Mouse (Mus musculus): ENCODE data around the gene Tmem256. TPM values are rescaled to one million over a fixed set of nuclear protein-coding genes. Genes with fewer than 3 reads are reported as not detected.

Gene Tmem256
- polyA plus RNA-seq, 1 experiment from 2014 or later = 584 TPM

DNA sequence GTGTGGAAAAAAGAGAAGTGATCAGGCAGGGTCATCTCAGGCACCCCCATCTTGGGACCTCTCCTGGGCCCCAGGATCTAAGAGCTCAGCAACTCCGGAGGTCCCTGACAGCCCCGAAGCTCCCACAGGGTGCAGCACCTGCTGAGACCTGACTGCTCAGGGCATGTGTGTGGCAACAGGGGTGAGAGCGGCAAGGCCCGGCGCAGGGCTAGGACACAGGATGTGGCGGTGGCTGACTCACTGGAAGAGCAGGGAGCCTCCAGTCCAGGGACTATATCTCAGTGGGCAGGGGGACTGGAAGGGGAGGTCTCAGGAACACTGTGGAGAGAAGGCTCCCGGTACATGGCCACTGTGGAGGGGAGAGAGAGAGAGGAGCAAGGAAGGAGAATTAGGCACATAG, 40.4 kb upstream of the Tmem256 start:
- H3K4me2 ChIP-seq (replicated peaks; ENCODE audit: low read depth) = no peak overlapping the region
- no peak overlapping the region for H3K4me3 ChIP-seq (ENCODE audit: low read depth, low read length)
- peaks cover 18% of the 10 kb centered on the region; the same call in 1 of the 2 replicates for H3K4me1 ChIP-seq (replicated peaks; ENCODE audit: control insufficient read depth, insufficient read depth, low read length)
- TF ChIP-seq CTCF (IDR thresholded peaks at IDR 0.05; ENCODE audit: low read depth) = no peak
- ATAC-seq = no peak
- H3K27ac ChIP-seq (ENCODE audit: low read depth, low read length) = no peak overlapping the region
- no peak overlapping the region for H3K9ac ChIP-seq (ENCODE audit: low read depth, low read length)
- no peaks in the 10 kb centered on the region for H3K36me3 ChIP-seq (ENCODE audit: control insufficient read depth, insufficient read depth)
- peaks cover 13% of the 10 kb centered on the region; the same call in 1 of the 2 replicates for H3K27me3 ChIP-seq (replicated peaks; ENCODE audit: control insufficient read depth, insufficient read depth, low read length)
- no peaks in the 10 kb centered on the region for H3K9me3 ChIP-seq (ENCODE audit: control insufficient read depth)
- WGBS = 88% methylated on average over 7 of the region's 7 CpGs

DNA sequence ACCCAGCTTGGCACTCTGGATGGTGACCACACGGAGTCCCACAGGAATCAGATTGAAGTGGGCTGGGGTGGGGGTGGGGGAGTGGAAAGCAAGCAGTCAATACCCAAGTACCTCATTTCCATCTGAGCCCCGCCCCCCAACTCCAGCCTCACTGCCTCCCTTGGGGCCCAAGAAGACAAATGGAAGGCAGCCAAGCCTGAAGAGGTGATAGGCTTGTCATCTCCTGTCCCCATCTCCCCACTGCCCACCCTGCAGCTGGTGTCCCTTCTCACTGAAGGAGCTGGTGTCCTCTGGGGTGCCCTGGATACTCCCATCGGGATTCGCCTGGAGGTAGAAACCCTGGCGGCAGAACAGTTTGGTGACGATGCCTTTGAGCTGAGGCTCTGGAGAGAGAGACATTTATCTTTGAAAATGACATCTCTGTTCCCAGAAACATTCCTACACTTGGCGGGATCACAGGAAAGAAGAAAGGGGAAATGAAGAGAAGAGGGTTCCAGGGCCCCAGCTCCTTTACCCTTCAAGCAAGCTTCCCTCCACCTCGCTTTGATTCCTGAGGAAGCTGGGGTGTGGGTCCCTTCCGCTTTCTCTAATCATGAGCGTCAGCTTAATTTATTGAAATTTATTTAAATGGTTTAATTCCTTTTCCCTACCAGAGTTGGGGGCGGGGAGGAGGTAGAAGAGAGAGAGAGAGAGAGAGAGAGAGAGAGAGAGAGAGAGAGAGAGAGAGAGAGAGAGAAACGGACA, 38.7 kb upstream of the Tmem256 start:
- 48% methylated on average over 12 of the region's 12 CpGs for WGBS
- ATAC-seq = no peak
- Histone ChIP-seq H3K4me2 (replicated peaks; ENCODE audit: low read depth) (peak overlapping the region; percentile 90; the same call in 1 of the 2 replicates), H3K9ac (ENCODE audit: low read depth, low read length) (no peak overlapping the region), H3K27me3 (replicated peaks; ENCODE audit: control insufficient read depth, insufficient read depth, low read length) (peaks cover 13% of the 10 kb centered on the region; the same call in 1 of the 2 replicates), H3K4me3 (ENCODE audit: low read depth, low read length) (no peak overlapping the region), H3K27ac (ENCODE audit: low read depth, low read length) (no peak overlapping the region), H3K36me3 (ENCODE audit: control insufficient read depth, insufficient read depth) (no peaks in the 10 kb centered on the region), H3K9me3 (ENCODE audit: control insufficient read depth) (no peaks in the 10 kb centered on the region), H3K4me1 (replicated peaks; ENCODE audit: control insufficient read depth, insufficient read depth, low read length) (peaks cover 18% of the 10 kb centered on the region; the same call in 1 of the 2 replicates)
- no peak for TF ChIP-seq CTCF (IDR thresholded peaks at IDR 0.05; ENCODE audit: low read depth)

DNA sequence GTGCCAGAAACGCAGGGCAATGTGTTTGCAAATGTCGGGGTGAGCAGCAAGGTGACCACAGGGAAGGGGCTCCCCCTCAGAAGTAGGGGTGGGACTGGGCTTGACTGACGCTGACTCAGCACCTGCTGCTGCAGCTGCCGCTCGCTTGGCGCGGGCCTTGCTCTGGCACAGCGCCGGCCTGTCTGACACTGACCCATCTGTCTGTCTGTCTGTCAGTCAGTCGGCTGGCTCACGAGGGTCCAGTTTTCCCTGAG, 38.2 kb upstream of the Tmem256 start:
- no peak for ATAC-seq
- no peak for TF ChIP-seq CTCF (IDR thresholded peaks at IDR 0.05; ENCODE audit: low read depth)
- Histone ChIP-seq H3K4me1 (replicated peaks; ENCODE audit: control insufficient read depth, insufficient read depth, low read length) (peaks cover 18% of the 10 kb centered on the region; the same call in 1 of the 2 replicates), H3K4me3 (ENCODE audit: low read depth, low read length) (no peak overlapping the region; the same call in 1 of the 2 replicates), H3K36me3 (ENCODE audit: control insufficient read depth, insufficient read depth) (no peaks in the 10 kb centered on the region), H3K9me3 (ENCODE audit: control insufficient read depth) (no peaks in the 10 kb centered on the region), H3K4me2 (replicated peaks; ENCODE audit: low read depth) (peak overlapping the region; percentile 90), H3K27ac (ENCODE audit: low read depth, low read length) (no peak overlapping the region), H3K9ac (ENCODE audit: low read depth, low read length) (no peak overlapping the region), H3K27me3 (replicated peaks; ENCODE audit: control insufficient read depth, insufficient read depth, low read length) (peaks cover 13% of the 10 kb centered on the region; the same call in 1 of the 2 replicates)
- WGBS = 29% methylated on average over 11 of the region's 11 CpGs

DNA sequence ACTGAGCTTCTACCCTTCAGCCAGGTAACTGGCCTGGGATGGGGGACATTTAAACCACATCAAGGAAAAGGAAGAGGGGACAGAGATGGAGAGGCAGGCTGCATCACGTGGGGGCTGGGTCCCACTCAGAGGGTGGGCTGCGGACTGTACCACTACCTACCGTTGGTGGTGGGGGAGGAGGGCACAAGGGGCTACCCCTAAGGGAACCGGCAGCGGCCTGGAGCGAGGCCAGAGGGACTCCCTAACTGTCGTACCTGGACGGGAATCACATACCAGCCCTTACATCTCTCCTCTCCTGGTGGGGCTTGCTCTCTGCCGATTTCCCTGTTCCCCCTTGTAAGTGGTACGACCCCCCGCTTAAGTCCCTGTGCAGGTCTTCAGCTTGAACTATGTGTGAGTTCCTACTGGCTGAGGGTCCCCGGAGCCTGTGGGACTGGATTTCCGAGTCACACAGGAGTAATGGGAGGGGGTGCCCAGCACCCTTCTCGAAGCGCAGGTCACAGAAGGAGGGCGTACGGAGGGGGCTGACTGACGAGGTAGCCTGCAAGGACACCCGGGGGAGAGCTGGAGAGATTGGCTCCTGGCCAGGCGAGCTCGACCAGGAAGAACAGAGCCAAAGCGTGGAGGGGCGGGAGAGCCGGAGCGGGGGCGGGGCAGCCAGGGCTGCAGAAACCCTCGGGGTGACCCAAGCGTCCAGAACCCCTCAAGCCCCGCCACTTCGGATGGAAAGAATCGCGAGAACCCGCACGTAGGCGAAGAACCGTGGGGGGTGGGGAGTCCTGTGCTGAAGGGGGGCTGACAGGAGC, 37.7 kb upstream of the Tmem256 start:
- H3K9me3 ChIP-seq (ENCODE audit: control insufficient read depth) = no peaks in the 10 kb centered on the region
- no peak for ATAC-seq
- no peaks in the 10 kb centered on the region for H3K36me3 ChIP-seq (ENCODE audit: control insufficient read depth, insufficient read depth)
- peak overlapping the region; percentile 90 for H3K4me2 ChIP-seq (replicated peaks; ENCODE audit: low read depth)
- peak overlapping the region; percentile 46 for H3K9ac ChIP-seq (ENCODE audit: low read depth, low read length)
- H3K4me1 ChIP-seq (replicated peaks; ENCODE audit: control insufficient read depth, insufficient read depth, low read length) = peaks cover 16% of the 10 kb centered on the region; the same call in 1 of the 2 replicates
- no peak overlapping the region for H3K27ac ChIP-seq (ENCODE audit: low read depth, low read length)
- H3K27me3 ChIP-seq (replicated peaks; ENCODE audit: control insufficient read depth, insufficient read depth, low read length) = peaks cover 13% of the 10 kb centered on the region; the same call in 1 of the 2 replicates
- no peak for TF ChIP-seq CTCF (IDR thresholded peaks at IDR 0.05; ENCODE audit: low read depth)
- 5% methylated on average over 36 of the region's 36 CpGs for WGBS
- peak overlapping the region; percentile 46 for H3K4me3 ChIP-seq (ENCODE audit: low read depth, low read length)

DNA sequence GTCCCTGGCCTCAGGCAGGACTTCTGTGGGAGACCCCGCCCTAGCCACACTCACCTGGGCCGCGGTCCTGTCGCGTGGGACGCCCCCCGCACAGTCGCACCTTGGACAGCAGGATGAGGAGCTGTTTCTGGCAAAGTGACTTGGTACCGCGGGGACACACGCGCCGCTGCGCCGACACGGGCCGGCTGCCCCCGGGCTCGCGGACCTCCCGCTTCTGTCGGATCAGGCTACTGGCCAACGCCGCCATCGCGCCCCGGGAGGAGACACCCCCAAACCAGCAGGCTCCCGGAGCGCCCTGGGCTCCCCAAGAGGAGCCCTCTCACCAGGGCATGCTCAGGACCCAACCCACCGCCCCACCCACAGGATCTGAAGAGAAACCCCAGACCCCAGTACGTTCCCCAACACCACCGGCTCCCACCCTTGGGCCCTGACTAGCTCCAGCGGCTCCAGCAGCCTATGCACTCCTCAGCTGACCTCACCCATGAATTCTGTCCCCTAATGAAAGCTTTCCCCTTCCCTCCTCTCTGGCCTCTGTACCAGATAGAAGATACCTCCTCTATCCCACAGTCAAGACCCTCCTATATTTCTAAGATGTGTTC, 36.8 kb upstream of the Tmem256 start, which contains the start of gene Fgf11:
Gene Fgf11, minus strand, starts transcription at position 479 of the 599 bp plus-strand sequence.
- Histone ChIP-seq H3K27me3 (replicated peaks; ENCODE audit: control insufficient read depth, insufficient read depth, low read length) (peaks cover 13% of the 10 kb centered on the region; the same call in 1 of the 2 replicates), H3K9ac (ENCODE audit: low read depth, low read length) (peak within 1 kb of the TSS; percentile 46), H3K4me2 (replicated peaks; ENCODE audit: low read depth) (peak within 1 kb of the TSS; percentile 90), H3K4me1 (replicated peaks; ENCODE audit: control insufficient read depth, insufficient read depth, low read length) (peaks cover 13% of the 10 kb centered on the region; the same call in 1 of the 2 replicates), H3K36me3 (ENCODE audit: control insufficient read depth, insufficient read depth) (no peaks in the 10 kb centered on the region), H3K4me3 (ENCODE audit: low read depth, low read length) (peak within 1 kb of the TSS; percentile 55), H3K9me3 (ENCODE audit: control insufficient read depth) (no peaks in the 10 kb centered on the region), H3K27ac (ENCODE audit: low read depth, low read length) (peak within 1 kb of the TSS; percentile 5)
- no peak for TF ChIP-seq CTCF (IDR thresholded peaks at IDR 0.05; ENCODE audit: low read depth)
- ATAC-seq = no peak
- 3% methylated on average over 33 of the region's 33 CpGs for WGBS

DNA sequence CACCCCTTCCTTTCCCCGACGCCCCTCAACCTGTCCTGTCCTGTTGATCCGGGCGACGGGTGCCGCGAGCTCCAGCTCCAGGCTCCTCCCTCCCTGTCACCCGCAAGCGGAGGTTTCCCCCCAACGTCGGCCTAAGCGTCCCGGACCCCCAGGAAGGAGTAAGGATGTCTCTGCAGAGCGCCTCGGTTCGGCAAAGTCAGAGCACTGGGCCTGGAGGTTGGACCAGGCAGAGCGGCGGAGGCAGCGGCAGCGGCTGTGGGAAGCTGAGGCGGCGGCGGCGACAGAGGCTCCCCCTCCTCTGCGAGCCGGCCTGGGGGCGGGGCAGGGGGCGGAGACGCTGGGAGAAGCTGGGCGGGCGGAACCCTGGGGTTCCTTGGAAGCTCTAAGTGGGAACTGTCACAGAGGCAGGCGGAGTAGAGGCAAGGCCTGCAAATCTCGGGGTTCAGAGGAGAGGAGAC, 35.6 kb upstream of the Tmem256 start:
- no peak for TF ChIP-seq CTCF (IDR thresholded peaks at IDR 0.05; ENCODE audit: low read depth)

More for the DNA sequence above, 35.6 kb upstream of the Tmem256 start:
- H3K27me3 ChIP-seq (replicated peaks; ENCODE audit: control insufficient read depth, insufficient read depth, low read length) = peaks cover 13% of the 10 kb centered on the region; the same call in 1 of the 2 replicates
- peak overlapping the region; percentile 55 for H3K4me3 ChIP-seq (ENCODE audit: low read depth, low read length)
- H3K4me2 ChIP-seq (replicated peaks; ENCODE audit: low read depth) = peak overlapping the region; percentile 90
- no peak for ATAC-seq
- no peaks in the 10 kb centered on the region for H3K9me3 ChIP-seq (ENCODE audit: control insufficient read depth)
- H3K27ac ChIP-seq (ENCODE audit: low read depth, low read length) = peak overlapping the region; percentile 5; the same call in 1 of the 2 replicates
- WGBS = 1% methylated on average over 33 of the region's 33 CpGs
- no peaks in the 10 kb centered on the region for H3K36me3 ChIP-seq (ENCODE audit: control insufficient read depth, insufficient read depth)
- peaks cover 13% of the 10 kb centered on the region; the same call in 1 of the 2 replicates for H3K4me1 ChIP-seq (replicated peaks; ENCODE audit: control insufficient read depth, insufficient read depth, low read length)
- peak overlapping the region; percentile 46 for H3K9ac ChIP-seq (ENCODE audit: low read depth, low read length)

Measured in intestine, postnatal 0 days (tissue).